Mouse (Mus musculus): ENCODE data around the gene Tctn1.
"Not testable (repeated sequence)": the region's sequence is repeated elsewhere in the genome, so short reads cannot be mapped to it uniquely, and the experiment has no call there.

Gene Tctn1

GRCm38 (mm10) chr5:122218928-122219327, 45.3 kb downstream of the Tctn1 start:
- DNase-seq (ENCODE audit: low spot score), result no peak

- no peak for DNase-seq (ENCODE audit: low spot score)
These were observed 46.0 kb downstream of the Tctn1 start for GRCm38 (mm10) chr5:122218109-122218905.

- DNase-seq (ENCODE audit: low spot score), result no peak
These were observed 46.6 kb downstream of the Tctn1 start for GRCm38 (mm10) chr5:122217636-122218035.

- DNase-seq (ENCODE audit: low spot score), result no peak
These were observed 50.4 kb downstream of the Tctn1 start for GRCm38 (mm10) chr5:122213861-122214260.

- not testable (repeated sequence) for DNase-seq (ENCODE audit: low spot score)
These were observed 51.4 kb downstream of the Tctn1 start for GRCm38 (mm10) chr5:122212820-122213219.

GRCm38 (mm10) chr5:122212125-122212524, 52.1 kb downstream of the Tctn1 start:
- no peak for DNase-seq (ENCODE audit: low spot score)

GRCm38 (mm10) chr5:122210890-122211289, 53.4 kb downstream of the Tctn1 start:
- DNase-seq (ENCODE audit: low spot score), result no peak

GRCm38 (mm10) chr5:122209591-122210368, 54.5 kb downstream of the Tctn1 start:
- peak; percentile 65 for DNase-seq (ENCODE audit: low spot score)

- no peak for DNase-seq (ENCODE audit: low spot score)
These were observed 55.4 kb downstream of the Tctn1 start for GRCm38 (mm10) chr5:122208909-122209308.

- no peak for DNase-seq (ENCODE audit: low spot score)
These were observed 57.8 kb downstream of the Tctn1 start, which contains the start of gene Hvcn1 for GRCm38 (mm10) chr5:122206475-122206874. Gene Hvcn1, plus strand, starts transcription at chr5:122206804.

- no peak for DNase-seq (ENCODE audit: low spot score)
These were observed 60.1 kb downstream of the Tctn1 start for GRCm38 (mm10) chr5:122204180-122204579.

- DNase-seq (ENCODE audit: low spot score), result no peak
These were observed 62.4 kb downstream of the Tctn1 start for GRCm38 (mm10) chr5:122201904-122202303.

- no peak for DNase-seq (ENCODE audit: low spot score)
These were observed 63.4 kb downstream of the Tctn1 start for GRCm38 (mm10) chr5:122200872-122201271.

GRCm38 (mm10) chr5:122192347-122192746, 71.9 kb downstream of the Tctn1 start:
- peak; percentile 36 for DNase-seq (ENCODE audit: low spot score)

- DNase-seq (ENCODE audit: low spot score), result peak; percentile 79
These were observed 72.8 kb downstream of the Tctn1 start for GRCm38 (mm10) chr5:122191269-122192063.

GRCm38 (mm10) chr5:122190465-122190864, 73.8 kb downstream of the Tctn1 start:
- peak; percentile 24 for DNase-seq (ENCODE audit: low spot score)

- DNase-seq (ENCODE audit: low spot score), result no peak
These were observed 75.1 kb downstream of the Tctn1 start for GRCm38 (mm10) chr5:122189115-122189514.

Measured in yolk sac, embryonic 10.5 days (tissue).